In genomic region chr9:62421027-62421426, GRCm38 (mm10) we compare ENCODE assay signal across 8 mouse cellular contexts.
DNase-seq lines count a peak whose midpoint lies in the region; ATAC-seq and TF ChIP-seq lines count a peak whose summit lies in the region.

No protein-coding gene starts in this region.

- no peaks in the 10 kb centered on the region for H3K4me1 ChIP-seq in forebrain, postnatal 0 days (ENCODE audit: insufficient read depth)
- peaks cover 3% of the 10 kb centered on the region; the same call in 1 of the 2 replicates for H3K4me1 ChIP-seq in hindbrain, embryonic 11.5 days (replicated peaks; ENCODE audit: control insufficient read depth, insufficient read depth, low read length)

- no peak overlapping the region; the same call in 1 of the 2 replicates for H3K4me2 ChIP-seq in forebrain, postnatal 0 days (ENCODE audit: low read depth)
- peak overlapping the region; percentile 8; the same call in 1 of the 2 replicates for H3K4me2 ChIP-seq in hindbrain, embryonic 11.5 days (replicated peaks; ENCODE audit: low read depth, low read length)

- ATAC-seq in activated CD4-positive, CD25-positive, alpha-beta regulatory T cell, adult 4 months: peak; percentile 91
- peak; percentile 61 for ATAC-seq in forebrain, postnatal 0 days
- peak; percentile 27; the same call in 1 of the 2 replicates for ATAC-seq in hindbrain, embryonic 11.5 days (ENCODE audit: low FRiP score)

- H3K9me3 ChIP-seq in forebrain, postnatal 0 days (ENCODE audit: low read length): no peaks in the 10 kb centered on the region
- no peaks in the 10 kb centered on the region for H3K9me3 ChIP-seq in hindbrain, embryonic 11.5 days (ENCODE audit: control insufficient read depth, low read length)

- peaks cover 31% of the 10 kb centered on the region for H3K36me3 ChIP-seq in forebrain, postnatal 0 days (ENCODE audit: insufficient read depth)
- peaks cover 3% of the 10 kb centered on the region; the same call in 1 of the 2 replicates for H3K36me3 ChIP-seq in hindbrain, embryonic 11.5 days (ENCODE audit: control insufficient read depth, insufficient read depth, low read length)

- 11% methylated on average over 13 of the region's 13 CpGs for WGBS in forebrain, postnatal 0 days
- 4% methylated on average over 13 of the region's 13 CpGs for WGBS in hindbrain, embryonic 11.5 days

- no peaks in the 10 kb centered on the region for H3K27me3 ChIP-seq in forebrain, postnatal 0 days (ENCODE audit: insufficient read depth, low read length)
- H3K27me3 ChIP-seq in hindbrain, embryonic 11.5 days (ENCODE audit: control insufficient read depth, insufficient read depth, low read length): no peaks in the 10 kb centered on the region

- H3K4me3 ChIP-seq in forebrain, postnatal 0 days (ENCODE audit: low read depth, low read length): no peak overlapping the region
- H3K4me3 ChIP-seq in hindbrain, embryonic 11.5 days (ENCODE audit: low read depth, low read length): no peak overlapping the region

- TF ChIP-seq CTCF in forebrain, postnatal 0 days (IDR thresholded peaks at IDR 0.05; ENCODE audit: low read depth): no peak

- DNase-seq in cerebellum, adult 8-10 months: peak; percentile 74
- peak; percentile 50 for DNase-seq in forebrain, postnatal 0 days
- DNase-seq in hindbrain, embryonic 11.5 days (ENCODE audit: low spot score): peak; percentile 59
- DNase-seq in layer of hippocampus, adult 9-11 months: peak; percentile 57
- peak; percentile 95 for DNase-seq in lung, postnatal 36 days
- peak; percentile 60 for DNase-seq in right cerebral cortex, postnatal 25 days
- peak; percentile 88 to 95 for DNase-seq in urinary bladder, postnatal 36 days (ENCODE audit: low spot score in 2 of 2)

- no peak overlapping the region for H3K27ac ChIP-seq in forebrain, postnatal 0 days (ENCODE audit: low read depth, low read length)
- H3K27ac ChIP-seq in hindbrain, embryonic 11.5 days (ENCODE audit: low read depth, low read length): no peak overlapping the region

- H3K9ac ChIP-seq in forebrain, postnatal 0 days: no peak overlapping the region
- H3K9ac ChIP-seq in hindbrain, embryonic 11.5 days (ENCODE audit: low read depth, low read length): 0 out of 2 replicates have a peak overlapping the region, but pooled peaks have one; percentile 4

Comparison
In these comparisons a context has a peak if more than half of its experiments do, and no peak if none do; other contexts are left out.
1. ATAC-seq: peak in every context shown above with its lines; median percentile 91 in activated CD4-positive, CD25-positive, alpha-beta regulatory T cell, adult 4 months; 61 in forebrain, postnatal 0 days; 27 in hindbrain, embryonic 11.5 days.